Mouse (Mus musculus): Measurements from ENCODE around the gene Pcsk6.
"Not testable (repeated sequence)": the region's sequence is repeated elsewhere in the genome, so short reads cannot be mapped to it uniquely, and the experiment has no call there.

Gene Pcsk6

GRCm38 (mm10) chr7:66003447-66003846 is 141.9 kb downstream of the Pcsk6 start:
- no peak for DNase-seq

- DNase-seq = no peak
Measured at GRCm38 (mm10) chr7:66003865-66004638, 142.5 kb downstream of the Pcsk6 start.

DNA sequence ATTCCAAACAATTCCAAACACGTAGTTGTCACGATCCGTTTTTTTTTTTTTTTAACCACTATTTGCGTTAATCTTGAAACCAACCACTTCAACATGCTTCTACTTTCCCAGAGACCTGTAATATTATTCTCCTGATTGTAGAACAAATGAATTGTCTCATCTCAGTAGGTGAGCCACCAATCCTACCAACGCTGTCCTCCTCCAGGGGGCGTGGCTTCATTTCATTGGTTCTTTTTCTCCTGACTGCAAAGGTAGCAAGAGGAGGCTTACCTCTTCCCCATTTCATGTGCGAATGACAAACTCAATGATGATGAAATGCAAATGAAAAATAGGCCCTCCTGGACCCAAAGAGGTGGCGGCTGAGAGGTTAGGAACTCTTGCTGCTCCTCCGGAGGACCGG is 143.5 kb downstream of the Pcsk6 start:
- DNase-seq = no peak

DNA sequence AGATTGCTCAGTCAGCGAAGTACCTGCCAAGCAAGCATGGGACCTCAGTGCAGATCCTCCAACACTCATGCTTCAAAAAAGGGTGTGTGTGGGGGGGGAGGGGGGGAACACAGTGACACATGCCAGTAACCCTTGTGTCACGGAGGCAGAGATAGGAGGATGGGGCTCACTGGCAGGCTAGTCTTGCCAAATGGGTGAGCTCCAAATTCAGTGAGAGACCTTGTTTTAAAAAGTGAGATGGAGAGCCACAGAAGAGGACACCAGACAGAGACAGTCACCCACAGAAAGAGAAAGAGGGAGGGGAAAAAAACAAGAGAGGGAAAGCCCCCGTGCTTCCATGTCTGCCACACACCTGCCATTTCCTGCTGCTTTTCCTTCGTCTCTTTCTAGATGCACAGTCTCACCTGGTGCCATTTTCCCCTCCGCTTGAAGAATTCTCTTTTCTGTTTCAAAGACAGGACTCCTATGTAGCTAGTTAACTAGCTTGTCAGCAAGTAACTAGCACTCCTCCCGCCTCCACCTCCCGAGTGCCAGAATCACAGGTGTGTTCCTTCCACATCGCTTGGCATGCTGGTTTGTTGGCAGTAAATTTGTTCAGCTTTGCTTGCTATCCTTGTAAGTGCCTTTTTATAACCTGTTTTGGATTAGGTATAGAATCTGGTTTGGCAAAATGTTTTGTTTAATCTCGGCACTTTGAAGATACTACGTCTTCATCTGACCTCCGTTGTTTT is 146.8 kb downstream of the Pcsk6 start:
- DNase-seq = no peak

DNA sequence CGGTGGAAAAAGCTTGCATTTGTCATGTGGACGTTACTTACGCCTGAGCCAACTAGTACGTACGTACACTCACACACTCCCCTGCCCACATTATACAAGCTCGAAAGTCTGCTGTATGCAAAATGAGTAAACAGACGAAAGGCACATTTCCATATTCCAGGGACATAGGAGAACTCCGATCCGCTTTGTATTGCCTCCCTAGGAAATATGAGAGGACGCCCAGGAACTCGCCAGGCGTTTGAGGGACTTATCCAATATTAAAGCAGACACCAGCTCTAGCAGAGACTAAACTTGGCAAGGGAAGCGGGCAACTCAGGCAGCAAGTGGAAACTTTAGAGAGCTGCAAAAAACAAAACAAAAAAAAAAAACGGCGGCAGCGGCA is 147.3 kb downstream of the Pcsk6 start:
- DNase-seq = no peak

GRCm38 (mm10) chr7:66010518-66010917 is 149.0 kb downstream of the Pcsk6 start:
- no peak for DNase-seq

- no peak for DNase-seq
Measured at GRCm38 (mm10) chr7:66027747-66028146, 166.2 kb downstream of the Pcsk6 start.

GRCm38 (mm10) chr7:66028766-66029512 is 167.4 kb downstream of the Pcsk6 start:
- no peak for DNase-seq

DNA sequence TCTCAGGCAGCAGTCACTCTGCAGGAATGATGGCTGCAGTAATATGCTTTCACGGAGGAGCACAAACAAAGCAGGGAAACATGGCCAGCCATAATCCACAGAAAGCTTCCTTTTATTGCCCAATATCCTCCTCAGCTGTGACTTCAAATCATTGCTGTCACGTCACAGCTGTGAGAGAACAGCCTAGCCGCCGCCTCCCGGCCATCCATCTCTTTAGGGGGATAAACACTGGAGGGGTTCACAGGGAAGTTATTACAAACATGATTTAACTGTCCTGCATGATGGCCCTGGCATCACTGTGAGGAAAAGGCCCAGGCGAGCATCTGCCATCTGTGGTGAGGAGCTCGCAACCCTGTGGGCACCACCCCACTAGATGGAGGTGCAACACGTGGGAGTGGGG is 175.3 kb downstream of the Pcsk6 start:
- no peak for DNase-seq

DNA sequence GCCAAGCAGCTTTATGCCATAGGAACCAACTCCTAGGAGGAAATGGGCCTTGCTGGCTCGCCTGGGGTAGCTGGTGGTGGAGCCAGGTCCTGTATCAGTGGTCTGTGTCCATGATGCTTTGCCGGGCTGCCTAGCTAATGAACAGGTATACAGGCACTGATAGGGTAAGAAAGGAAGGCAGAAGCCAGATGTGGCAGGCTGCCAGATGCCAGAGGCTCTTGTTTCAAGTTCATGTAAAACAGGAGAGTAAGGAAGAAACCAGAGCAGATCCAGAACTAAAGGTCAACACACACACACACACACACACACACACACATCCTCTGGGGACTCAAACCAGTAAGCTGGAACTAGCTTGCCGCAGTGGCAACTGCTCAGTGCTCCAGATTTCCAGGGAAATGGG is 176.7 kb downstream of the Pcsk6 start:
- DNase-seq = no peak

GRCm38 (mm10) chr7:66038730-66039129 is 177.2 kb downstream of the Pcsk6 start:
- DNase-seq = no peak

DNA sequence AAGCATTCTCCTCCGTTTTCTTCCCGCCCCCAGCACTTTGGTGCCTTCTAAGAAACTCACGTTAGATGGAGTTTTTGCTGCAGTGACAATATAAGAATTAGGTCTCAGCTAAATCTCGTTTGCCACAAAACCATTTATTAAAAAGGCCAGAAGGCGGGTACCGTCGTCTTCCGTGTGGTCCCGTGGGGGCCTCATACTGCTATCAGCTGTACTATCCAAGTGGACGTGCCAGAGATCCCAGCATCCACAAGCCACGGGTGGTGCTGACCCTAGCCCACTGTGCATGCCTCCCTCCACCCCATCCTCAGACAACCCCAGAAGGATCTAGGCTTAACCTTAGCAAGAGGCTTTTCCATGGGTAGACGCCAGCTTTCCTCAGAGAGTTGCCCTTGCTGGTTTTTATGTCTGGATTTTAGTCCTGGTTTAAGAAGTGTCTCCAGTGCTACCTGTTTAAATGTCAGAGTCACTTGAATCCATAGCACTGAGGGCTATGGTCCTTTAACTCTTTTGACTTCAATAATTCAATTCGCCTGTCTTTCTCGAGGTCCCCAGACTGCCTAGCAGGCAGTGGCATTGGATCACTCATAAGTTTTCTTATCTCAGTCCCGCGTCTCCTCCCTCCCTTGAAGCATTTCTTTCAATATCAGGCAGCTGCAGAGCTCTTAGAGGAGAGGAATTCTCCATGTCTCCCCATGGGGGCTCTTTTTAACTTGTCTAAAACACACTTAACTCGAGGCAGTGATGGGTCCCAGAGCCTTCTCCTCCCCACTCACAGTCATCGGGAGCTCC is 178.7 kb downstream of the Pcsk6 start:
- no peak for DNase-seq

- no peak for DNase-seq
Measured at GRCm38 (mm10) chr7:66043552-66044459, 182.3 kb downstream of the Pcsk6 start, which contains the start of gene Gm45213. TSS of gene Gm45213 (plus strand) at chr7:66043602.

- no peak for DNase-seq
Measured at GRCm38 (mm10) chr7:66044617-66045016, 183.1 kb downstream of the Pcsk6 start.

GRCm38 (mm10) chr7:66046921-66047918 is 185.7 kb downstream of the Pcsk6 start:
- no peak for DNase-seq

GRCm38 (mm10) chr7:66047975-66048374 is 186.4 kb downstream of the Pcsk6 start:
- no peak for DNase-seq

DNA sequence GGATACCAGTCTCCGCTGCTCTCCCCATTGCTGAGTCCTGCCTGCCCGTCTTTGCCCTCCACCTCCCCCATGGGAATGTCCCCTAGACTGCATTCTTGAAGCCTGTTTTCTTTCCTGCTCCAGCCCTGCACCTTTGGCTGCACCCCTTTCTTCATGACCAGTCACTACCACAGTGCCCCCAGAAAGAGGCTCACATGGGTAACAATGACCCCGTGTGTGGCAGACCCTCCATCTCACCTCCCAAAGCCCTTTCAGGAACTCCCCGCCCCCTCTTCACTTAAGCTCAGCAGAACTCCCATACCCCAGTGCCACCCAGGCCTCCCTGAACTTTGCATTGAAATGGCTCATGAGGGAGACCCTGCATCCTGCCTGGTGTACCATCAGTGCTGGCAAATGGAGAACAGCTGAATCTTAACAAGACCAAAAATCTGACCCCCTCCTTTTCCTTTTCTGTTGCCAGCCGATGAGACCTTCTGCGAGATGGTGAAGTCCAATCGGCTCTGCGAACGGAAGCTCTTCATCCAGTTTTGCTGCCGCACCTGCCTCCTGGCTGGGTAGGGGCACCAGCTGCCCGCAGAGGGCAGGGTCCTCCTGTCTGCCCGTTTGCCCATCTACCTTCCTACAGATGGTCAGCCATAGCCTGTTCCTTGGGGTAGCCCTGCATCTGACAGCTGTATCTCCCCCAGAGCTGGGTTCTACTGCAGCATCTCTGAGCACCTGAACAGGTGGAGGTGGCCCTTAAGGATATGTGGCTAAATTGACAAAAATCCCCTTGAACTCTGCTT is 187.1 kb downstream of the Pcsk6 start:
- no peak for DNase-seq

- DNase-seq = no peak
Measured at GRCm38 (mm10) chr7:66053946-66054483, 192.5 kb downstream of the Pcsk6 start.

GRCm38 (mm10) chr7:66055356-66055755 is 193.8 kb downstream of the Pcsk6 start:
- DNase-seq = not testable (repeated sequence)
